Mouse (Mus musculus): ENCODE results near the gene Gm20518. TPM values are rescaled to one million over a fixed set of nuclear protein-coding genes. Genes with fewer than 3 reads are reported as not detected.
A peak's percentile ranks its signal among the peaks of the same experiment; 100 is the strongest.

Gm20518 gene
- polyA plus RNA-seq, 1 experiment from 2014 or later = 0.29 TPM

- H3K27me3 ChIP-seq (ENCODE audit: poor library complexity, severe bottlenecking) = peaks cover 84% of the 10 kb centered on the region
- H3K4me3 ChIP-seq = peak within 1 kb of the TSS; percentile 60
- H3K9me3 ChIP-seq = no peaks in the 10 kb centered on the region
- H3K36me3 ChIP-seq (replicated peaks) = peaks cover 19% of the 10 kb centered on the region
- DNase-seq (ENCODE audit: extremely low spot score, low spot score) = peak; percentile 58
- WGBS = under 1% methylated on average over 76 of the region's 81 CpGs
- peak within 1 kb of the TSS; percentile 88 for H3K27ac ChIP-seq
- peaks cover 44% of the 10 kb centered on the region for H3K4me1 ChIP-seq
These were observed 94.3 kb downstream of the Gm20518 start, which contains the start of gene Scarf2 for GRCm38 (mm10) chr16:17796971-17797811. TSS of gene Scarf2 (plus strand) at chr16:17797282.

GRCm38 (mm10) chr16:17796519-17796918 lies 95.0 kb downstream of the Gm20518 start:
- DNase-seq (ENCODE audit: extremely low spot score, low spot score) = no peak
- H3K27ac ChIP-seq = peak overlapping the region; percentile 88

GRCm38 (mm10) chr16:17795643-17796042 lies 95.8 kb downstream of the Gm20518 start:
- no peak for DNase-seq (ENCODE audit: extremely low spot score, low spot score)
- Histone ChIP-seq H3K4me1 (peaks cover 39% of the 10 kb centered on the region), H3K27ac (no peak overlapping the region), H3K36me3 (replicated peaks) (peaks cover 35% of the 10 kb centered on the region), H3K9me3 (no peaks in the 10 kb centered on the region), H3K4me3 (no peak overlapping the region), H3K27me3 (ENCODE audit: poor library complexity, severe bottlenecking) (peaks cover 68% of the 10 kb centered on the region)
- 50% methylated on average over 5 of the region's 5 CpGs for WGBS

More at GRCm38 (mm10) chr16:17796519-17796918, 95.0 kb downstream of the Gm20518 start:
- Histone ChIP-seq H3K27me3 (ENCODE audit: poor library complexity, severe bottlenecking) (peaks cover 77% of the 10 kb centered on the region), H3K4me3 (peak overlapping the region; percentile 60), H3K4me1 (peaks cover 40% of the 10 kb centered on the region), H3K36me3 (replicated peaks) (peaks cover 26% of the 10 kb centered on the region), H3K9me3 (no peaks in the 10 kb centered on the region)

GRCm38 (mm10) chr16:17794047-17794446 lies 97.4 kb downstream of the Gm20518 start:
- no peak overlapping the region for H3K27ac ChIP-seq
- peaks cover 32% of the 10 kb centered on the region for H3K4me1 ChIP-seq
- H3K27me3 ChIP-seq (ENCODE audit: poor library complexity, severe bottlenecking) = peaks cover 52% of the 10 kb centered on the region
- H3K9me3 ChIP-seq = no peaks in the 10 kb centered on the region
- no peak for DNase-seq (ENCODE audit: extremely low spot score, low spot score)
- no peak overlapping the region for H3K4me3 ChIP-seq
- 87% methylated on average over 4 of the region's 4 CpGs for WGBS
- H3K36me3 ChIP-seq (replicated peaks) = peaks cover 51% of the 10 kb centered on the region

- Histone ChIP-seq H3K4me3 (no peak overlapping the region), H3K36me3 (replicated peaks) (peaks cover 64% of the 10 kb centered on the region), H3K4me1 (peaks cover 20% of the 10 kb centered on the region), H3K9me3 (no peaks in the 10 kb centered on the region), H3K27ac (no peak overlapping the region), H3K27me3 (ENCODE audit: poor library complexity, severe bottlenecking) (peaks cover 39% of the 10 kb centered on the region)
- 77% methylated on average over 3 of the region's 3 CpGs for WGBS
- DNase-seq (ENCODE audit: extremely low spot score, low spot score) = no peak
These were observed 98.7 kb downstream of the Gm20518 start for GRCm38 (mm10) chr16:17792728-17793127.

GRCm38 (mm10) chr16:17785337-17785736 lies 106.1 kb downstream of the Gm20518 start:
- DNase-seq (ENCODE audit: extremely low spot score, low spot score) = no peak
- Histone ChIP-seq H3K36me3 (replicated peaks) (peaks cover 91% of the 10 kb centered on the region), H3K4me1 (no peaks in the 10 kb centered on the region), H3K9me3 (no peaks in the 10 kb centered on the region), H3K4me3 (no peak overlapping the region), H3K27ac (no peak overlapping the region), H3K27me3 (ENCODE audit: poor library complexity, severe bottlenecking) (no peaks in the 10 kb centered on the region)
- 62% methylated on average over 3 of the region's 3 CpGs for WGBS

Other genes with a start within 250 kb of the Gm20518 start
- 7.0 and 7.1 TPM in 2 replicates for gene Ccdc74a, start 245.2 kb downstream of the Gm20518 start, polyA plus RNA-seq (2016; fragmentation: Nextera tagmentation; extraction: Ambion mirVana)
- gene Med15, start 158.8 kb downstream of the Gm20518 start, polyA plus RNA-seq (2016; fragmentation: Nextera tagmentation; extraction: Ambion mirVana) = 47.4 and 47.5 TPM in 2 replicates
- gene Klhl22, start 132.1 kb downstream of the Gm20518 start, polyA plus RNA-seq (2016; fragmentation: Nextera tagmentation; extraction: Ambion mirVana) = 55.4 and 59.1 TPM in 2 replicates
- 4.0 and 4.1 TPM in 2 replicates for gene Scarf2, start 94.4 kb downstream of the Gm20518 start, polyA plus RNA-seq (2016; fragmentation: Nextera tagmentation; extraction: Ambion mirVana)
- gene B830017H08Rik, start 58.5 kb downstream of the Gm20518 start, polyA plus RNA-seq (2016; fragmentation: Nextera tagmentation; extraction: Ambion mirVana) = not detected in 2 replicates
- gene Car15, start 53.3 kb downstream of the Gm20518 start, polyA plus RNA-seq (2016; fragmentation: Nextera tagmentation; extraction: Ambion mirVana) = 2.7 and 3.6 TPM in 2 replicates
- gene Tssk1, start 2.6 kb upstream of the Gm20518 start, polyA plus RNA-seq (2016; fragmentation: Nextera tagmentation; extraction: Ambion mirVana) = not detected in 2 replicates
- gene Dgcr2, start 6.9 kb upstream of the Gm20518 start, polyA plus RNA-seq (2016; fragmentation: Nextera tagmentation; extraction: Ambion mirVana) = 104 and 106 TPM in 2 replicates
- gene Tssk2, start 7.0 kb upstream of the Gm20518 start, polyA plus RNA-seq (2016; fragmentation: Nextera tagmentation; extraction: Ambion mirVana) = 0.36 TPM in 1 of 2 replicates, not detected in the other
- gene Ess2, start 19.7 kb upstream of the Gm20518 start, polyA plus RNA-seq (2016; fragmentation: Nextera tagmentation; extraction: Ambion mirVana) = 55.2 and 56.2 TPM in 2 replicates
- gene Gsc2, start 23.4 kb upstream of the Gm20518 start, polyA plus RNA-seq (2016; fragmentation: Nextera tagmentation; extraction: Ambion mirVana) = 0.43 TPM in 1 of 2 replicates, not detected in the other
- 97.4 and 99.1 TPM in 2 replicates for gene Slc25a1, start 36.5 kb upstream of the Gm20518 start, polyA plus RNA-seq (2016; fragmentation: Nextera tagmentation; extraction: Ambion mirVana)
- gene Vpreb2, start 88.8 kb upstream of the Gm20518 start, polyA plus RNA-seq (2016; fragmentation: Nextera tagmentation; extraction: Ambion mirVana) = not detected in 2 replicates
- 159 and 175 TPM in 2 replicates for gene Dgcr6, start 161.2 kb upstream of the Gm20518 start, polyA plus RNA-seq (2016; fragmentation: Nextera tagmentation; extraction: Ambion mirVana)
- gene Prodh, start 198.5 kb upstream of the Gm20518 start, polyA plus RNA-seq (2016; fragmentation: Nextera tagmentation; extraction: Ambion mirVana) = 17.0 and 19.6 TPM in 2 replicates
- gene Rtn4r, start 236.0 kb upstream of the Gm20518 start, polyA plus RNA-seq (2016; fragmentation: Nextera tagmentation; extraction: Ambion mirVana) = 0.87 and 1.2 TPM in 2 replicates